Mouse (Mus musculus) limb, embryonic 14.5 days (tissue): Measurements from ENCODE around the gene Lin7b. TPM values are rescaled to one million over a fixed set of nuclear protein-coding genes. Genes with fewer than 3 reads are reported as not detected.
A peak's percentile ranks its signal among the peaks of the same experiment; 100 is the strongest.

ENCODE experiments used
- ATAC-seq: fragments of 200-750 bp; cut with Nextera tagmentation; 2 replicates; pipeline ENCODE4 v1.8.0; 2017; ENCODE audit warnings: low read depth, moderate number of reproducible peaks, moderate TSS enrichment; ENCODE audit not compliant: low FRiP score
- DNase-seq: peaks from one replicate; pipeline ENCODE4 v3.0.0-alpha.2; 2015; ENCODE audit warnings: low spot score
- H3K27ac ChIP-seq: fragments of 300-500 bp; sonication (generic); replicated peaks from 2 replicates; pipeline ENCODE4 v1.5.1; 2014; ENCODE audit warnings: low read depth, mild to moderate bottlenecking, low read length, moderate library complexity, mixed read lengths
- H3K27me3 ChIP-seq: fragments of 300-500 bp; sonication (generic); 2 replicates; pipeline ENCODE4 v1.6.1; 2014; ENCODE audit warnings: low read length, mixed read lengths; ENCODE audit not compliant: control insufficient read depth, insufficient read depth
- H3K36me3 ChIP-seq: fragments of 300-500 bp; sonication (generic); 2 replicates; pipeline ENCODE4 v1.6.1; 2014; ENCODE audit warnings: mild to moderate bottlenecking, low read length, moderate library complexity, mixed read lengths; ENCODE audit not compliant: control insufficient read depth, insufficient read depth
- H3K4me1 ChIP-seq: fragments of 300-500 bp; sonication (generic); 2 replicates; pipeline ENCODE4 v1.6.1; 2014; ENCODE audit warnings: antibody characterized with exemption, low read length, mixed read lengths; ENCODE audit not compliant: control insufficient read depth, insufficient read depth
- H3K4me2 ChIP-seq: fragments of 300-500 bp; sonication (generic); replicated peaks from 2 replicates; pipeline ENCODE4 v1.6.1; 2014; ENCODE audit warnings: low read depth, mild to moderate bottlenecking, low read length, moderate library complexity; ENCODE audit not compliant: severe bottlenecking
- H3K4me3 ChIP-seq: fragments of 300-500 bp; sonication (generic); replicated peaks from 2 replicates; pipeline ENCODE4 v1.5.1; 2014; ENCODE audit warnings: low read length
- H3K9ac ChIP-seq: fragments of 300-500 bp; sonication (generic); 2 replicates; pipeline ENCODE4 v1.6.1; 2014; ENCODE audit warnings: mild to moderate bottlenecking, low read depth, low read length, moderate library complexity; ENCODE audit not compliant: severe bottlenecking
- H3K9me3 ChIP-seq: fragments of 300-500 bp; sonication (generic); 2 replicates; pipeline ENCODE4 v1.6.1; 2016; ENCODE audit warnings: low read length; ENCODE audit not compliant: control insufficient read depth
- POLR2A ChIP-seq: fragments of 200-500 bp; IDR thresholded peaks from 2 replicates; pipeline ENCODE4 v1.8.0; 2012; ENCODE audit warnings: inconsistent platforms, mild to moderate bottlenecking, moderate library complexity, borderline replicate concordance; ENCODE audit not compliant: insufficient read depth, insufficient read length; ENCODE audit errors: extremely low read depth
- WGBS: fragments of 180-500 bp; shearing (Covaris S2); extraction: QIAGEN DNeasy Blood & Tissue Kit; methylation state at CpG from one replicate; pipeline ENCODE4 v1.1.7; 2014; 5-methylcytosine and 5-hydroxymethylcytosine counted together
- polyA plus RNA-seq, 2 experiments: library from polyadenylated mRNA; depleted of rRNA in 1 of 2; stranded (reverse) in 1 of 2; unstranded in 1 of 2; fragments of >200 nt; fragmentation: Nextera tagmentation in 1 of 2; extraction: Ambion mirVana in 1 of 2; gene quantifications; 2 replicates each; pipeline versions ENCODE4 v1.2.1 to v1.2.3; 2012 to 2014

The Lin7b gene
- polyA plus RNA-seq, 2 experiments: 1.7 to 4.7 TPM

- H3K27me3 ChIP-seq: peaks cover 27% of the 10 kb centered on the region
- peaks cover 11% of the 10 kb centered on the region for H3K4me1 ChIP-seq
- TF ChIP-seq POLR2A: no peak
- H3K4me2 ChIP-seq: peak overlapping the region; percentile 93
- WGBS: 7% methylated on average over 45 of the region's 52 CpGs
- peak overlapping the region; percentile 52 for H3K4me3 ChIP-seq
- no peak overlapping the region for H3K27ac ChIP-seq
- ATAC-seq: peak; percentile 16; the same call in 1 of the 2 replicates
- H3K9ac ChIP-seq: peak overlapping the region; percentile 36
- peaks cover 27% of the 10 kb centered on the region for H3K36me3 ChIP-seq
- DNase-seq: no peak
- H3K9me3 ChIP-seq: no peaks in the 10 kb centered on the region
These were observed 428 bp downstream of the Lin7b start for GRCm38 (mm10) chr7:45369836-45370474.

DNA sequence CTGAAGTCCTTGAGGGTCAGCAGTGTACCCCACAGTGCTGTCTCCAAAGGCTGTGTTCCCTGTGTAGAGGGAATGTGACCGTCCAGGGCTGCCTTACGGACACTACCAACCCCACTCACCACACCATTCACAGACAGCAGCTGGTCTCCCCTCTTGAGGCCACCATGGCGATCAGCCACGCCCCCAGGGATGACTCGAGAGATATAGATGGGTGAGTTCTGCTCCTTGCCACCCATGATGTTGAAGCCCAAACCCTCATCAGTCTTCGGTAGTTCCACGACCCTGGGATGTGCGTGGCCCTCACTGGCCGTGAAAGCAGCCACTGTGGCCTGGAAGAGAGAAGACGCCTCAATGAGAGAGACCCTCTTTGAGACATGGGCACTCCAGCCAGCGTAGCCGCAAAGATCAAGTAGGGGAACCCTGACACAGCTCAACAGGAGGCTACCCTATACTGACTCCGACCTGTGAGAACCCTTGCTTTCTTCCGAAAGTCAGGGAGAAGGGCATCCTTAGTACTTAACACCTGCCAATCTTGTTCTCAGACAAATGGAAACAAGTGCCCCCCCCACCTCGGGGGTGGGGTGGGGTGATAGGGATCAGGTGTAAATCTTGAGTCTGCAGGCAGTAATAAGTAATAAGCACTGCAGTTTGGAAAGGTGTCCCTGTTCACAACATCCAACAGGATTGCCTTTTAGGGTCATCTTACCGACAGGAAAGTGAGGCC lies 1.2 kb downstream of the Lin7b start:
- Histone ChIP-seq H3K27me3 (peaks cover 32% of the 10 kb centered on the region), H3K4me3 (no peak overlapping the region), H3K36me3 (peaks cover 21% of the 10 kb centered on the region), H3K9ac (no peak overlapping the region; the same call in 1 of the 2 replicates), H3K9me3 (no peaks in the 10 kb centered on the region), H3K4me2 (no peak overlapping the region), H3K27ac (no peak overlapping the region), H3K4me1 (peaks cover 11% of the 10 kb centered on the region)
- DNase-seq: no peak
- no peak for ATAC-seq
- no peak for TF ChIP-seq POLR2A
- WGBS: 74% methylated on average over 16 of the region's 16 CpGs

DNA sequence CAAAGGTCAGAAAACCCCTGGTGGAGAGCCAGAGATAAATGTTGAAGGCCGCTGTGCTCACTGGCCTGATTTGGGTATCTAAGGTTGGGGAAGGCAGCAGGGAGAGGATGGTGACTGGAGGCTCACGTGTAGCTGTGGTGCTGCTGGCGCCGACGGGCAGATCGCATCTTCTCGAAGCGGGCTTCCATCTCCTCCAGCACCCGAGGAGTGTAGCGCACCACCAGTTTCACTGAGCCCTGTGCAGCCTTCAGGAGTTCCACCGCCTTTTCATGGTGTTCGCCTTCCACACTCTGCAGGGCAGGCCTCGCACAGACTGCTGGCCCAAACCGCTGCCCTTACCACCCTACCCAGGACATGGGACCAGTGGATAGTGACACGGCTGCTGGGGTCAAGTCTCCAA lies 2.2 kb downstream of the Lin7b start:
- Histone ChIP-seq H3K9ac (peak overlapping the region; percentile 45; the same call in 1 of the 2 replicates), H3K4me3 (peak overlapping the region; percentile 66; the same call in 1 of the 2 replicates), H3K4me2 (no peak overlapping the region; the same call in 1 of the 2 replicates), H3K27me3 (peaks cover 42% of the 10 kb centered on the region), H3K27ac (no peak overlapping the region), H3K36me3 (peaks cover 11% of the 10 kb centered on the region), H3K4me1 (peaks cover 11% of the 10 kb centered on the region), H3K9me3 (no peaks in the 10 kb centered on the region)
- DNase-seq (no peak), ATAC-seq (no peak)
- TF ChIP-seq POLR2A: no peak
- 76% methylated on average over 15 of the region's 15 CpGs for WGBS

DNA sequence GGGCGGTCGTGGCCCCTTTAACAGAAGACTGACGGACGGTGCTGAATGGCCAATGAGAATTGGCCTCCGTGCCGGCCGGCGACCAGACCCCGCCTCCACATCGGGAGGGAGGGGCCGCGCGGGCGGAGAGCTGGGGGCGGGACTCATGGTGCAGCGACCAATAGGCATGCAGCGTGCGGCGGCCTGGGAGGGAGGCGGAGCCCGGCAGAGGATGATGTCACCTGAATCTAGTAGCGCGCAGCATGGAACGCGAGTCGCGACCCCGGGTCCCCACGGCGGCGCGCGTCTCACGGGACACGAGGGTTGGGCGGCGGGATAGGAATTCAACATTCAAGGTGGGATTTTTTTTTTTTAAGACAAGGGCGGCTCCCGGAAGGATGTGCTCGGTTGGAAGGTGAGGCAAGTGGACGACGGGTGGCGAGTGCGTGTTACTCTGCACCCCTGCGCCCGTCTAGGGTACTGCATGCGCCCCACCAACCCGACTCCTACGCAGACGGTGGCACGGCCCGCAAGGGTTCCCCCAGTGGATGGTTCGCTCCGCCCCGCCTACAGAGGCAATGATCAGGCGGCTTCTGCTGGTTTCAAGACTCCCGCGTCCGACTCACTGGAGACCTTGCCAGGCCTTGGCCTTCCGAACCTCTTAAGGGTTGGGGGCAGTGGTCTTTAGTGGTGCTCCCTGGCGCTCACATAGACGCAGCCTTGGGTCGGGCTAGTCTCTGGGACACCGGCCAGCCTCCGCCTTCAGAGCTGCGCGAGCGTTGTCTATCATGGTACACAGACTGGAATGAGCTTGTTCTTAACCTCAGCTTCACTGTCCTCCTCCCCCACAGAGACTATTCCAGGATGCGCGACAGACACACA lies 3.1 kb downstream of the Lin7b start:
- Histone ChIP-seq H3K4me2 (peak overlapping the region; percentile 97), H3K27me3 (peaks cover 52% of the 10 kb centered on the region), H3K36me3 (peaks cover 2% of the 10 kb centered on the region), H3K9me3 (no peaks in the 10 kb centered on the region), H3K4me1 (peaks cover 11% of the 10 kb centered on the region), H3K27ac (no peak overlapping the region), H3K4me3 (peak overlapping the region; percentile 66), H3K9ac (peak overlapping the region; percentile 69)
- no peak for TF ChIP-seq POLR2A
- ATAC-seq: peak; percentile 92
- 3% methylated on average over 64 of the region's 70 CpGs for WGBS
- DNase-seq: peak; percentile 96

DNA sequence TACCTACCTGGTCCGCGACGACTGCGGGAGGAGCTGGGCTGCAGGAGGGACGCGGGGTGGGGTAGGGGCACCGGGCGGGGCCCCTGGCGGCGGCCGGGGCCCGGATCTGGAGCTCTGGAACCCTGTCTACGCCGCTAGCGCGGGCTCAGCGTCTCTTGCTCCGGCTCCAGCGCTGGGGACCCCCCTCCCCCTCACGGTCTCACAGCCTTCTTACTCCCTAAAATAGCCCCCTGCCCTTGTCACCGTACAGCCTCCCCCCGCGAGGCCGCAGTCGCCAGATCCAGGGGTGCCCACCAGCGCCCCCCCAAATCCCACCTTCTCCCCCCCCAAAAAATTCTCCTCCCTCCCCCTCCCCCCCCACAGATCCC lies 3.7 kb downstream of the Lin7b start, which contains the start of gene Ppfia3:
TSS of gene Ppfia3 (minus strand) at position 368 of the 368 bp plus-strand sequence.
- H3K27me3 ChIP-seq: peaks cover 58% of the 10 kb centered on the region
- TF ChIP-seq POLR2A: no peak
- H3K9ac ChIP-seq: peak within 1 kb of the TSS; percentile 69
- H3K36me3 ChIP-seq: no peaks in the 10 kb centered on the region
- peak; percentile 25 for DNase-seq
- peak within 1 kb of the TSS; percentile 97 for H3K4me2 ChIP-seq
- H3K4me3 ChIP-seq: peak within 1 kb of the TSS; percentile 66
- peaks cover 14% of the 10 kb centered on the region for H3K4me1 ChIP-seq
- no peaks in the 10 kb centered on the region for H3K9me3 ChIP-seq
- no peak within 1 kb of the TSS for H3K27ac ChIP-seq
- WGBS: 4% methylated on average over 8 of the region's 26 CpGs
- peak; percentile 32; the same call in 1 of the 2 replicates for ATAC-seq
